Mouse (Mus musculus): Measurements from ENCODE around the gene Noct. TPM values are rescaled to one million over a fixed set of nuclear protein-coding genes. Genes with fewer than 3 reads are reported as not detected.
"Not testable (repeated sequence)": the region's sequence is repeated elsewhere in the genome, so short reads cannot be mapped to it uniquely, and the experiment has no call there.

The Noct gene
- polyA plus RNA-seq, 1 experiment from 2014 or later: 20.5 TPM

- Histone ChIP-seq H3K9ac (no peak overlapping the region), H3K27ac (no peak overlapping the region), H3K36me3 (no peaks in the 10 kb centered on the region), H3K27me3 (0 out of 2 replicates have a peak, but pooled peaks cover 6% of the 10 kb centered on the region), H3K4me3 (replicated peaks) (no peak overlapping the region), H3K9me3 (replicated peaks) (0 out of 2 replicates have a peak, but pooled peaks cover 4% of the 10 kb centered on the region), H3K4me2 (no peak overlapping the region), H3K4me1 (replicated peaks) (0 out of 2 replicates have a peak, but pooled peaks cover 3% of the 10 kb centered on the region)
- ATAC-seq (ENCODE audit: low read depth) (no peak), DNase-seq (no peak)
- WGBS (ENCODE audit: insufficient replicate concordance): 88% methylated on average over 14 of the region's 14 CpGs
Observed at GRCm38 (mm10) chr3:51204897-51205296, 19.4 kb upstream of the Noct start.

DNA sequence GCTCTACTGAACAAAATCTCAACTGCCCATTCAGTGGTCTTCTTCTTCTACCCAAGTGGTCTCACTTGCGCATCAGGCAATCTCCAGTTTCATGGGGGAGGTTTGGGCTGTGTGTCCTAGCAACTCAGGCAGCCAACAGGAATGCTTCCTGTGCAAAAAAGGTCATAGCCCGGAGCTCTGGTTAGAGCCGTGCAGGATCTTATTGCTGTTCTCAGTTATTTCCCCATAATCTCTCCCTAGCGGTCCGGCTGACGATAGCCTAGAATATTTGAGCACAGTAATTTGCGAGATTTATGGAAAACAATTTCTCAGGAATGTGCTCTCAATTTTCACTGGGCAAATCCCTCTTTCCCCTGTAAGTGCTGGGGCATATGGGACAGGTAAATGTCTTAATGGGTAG is 17.7 kb upstream of the Noct start:
- 74% methylated on average over 7 of the region's 7 CpGs for WGBS (ENCODE audit: insufficient replicate concordance)
- Histone ChIP-seq H3K27me3 (0 out of 2 replicates have a peak, but pooled peaks cover 3% of the 10 kb centered on the region), H3K4me2 (no peak overlapping the region)

DNA sequence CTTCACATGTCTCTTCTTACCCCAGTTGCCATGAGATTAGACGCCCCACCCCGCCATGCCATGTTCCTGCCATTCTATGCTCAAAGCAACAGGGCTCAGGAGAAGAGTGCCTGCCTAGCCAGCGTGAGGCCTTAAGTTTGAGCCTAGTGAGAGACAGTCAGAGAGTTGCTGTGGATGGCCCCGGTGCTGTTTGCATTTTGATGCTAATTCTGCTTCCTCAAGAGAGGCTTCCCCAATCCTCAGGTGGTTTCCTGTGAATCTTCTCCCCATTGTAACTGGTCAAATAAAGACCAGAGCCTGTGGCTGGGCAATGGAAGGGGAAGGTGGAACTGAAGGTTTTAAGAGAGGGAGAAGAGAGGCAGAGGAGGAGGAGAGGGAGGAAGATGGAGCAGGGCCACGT is 15.6 kb upstream of the Noct start:
- Histone ChIP-seq H3K9ac (no peak overlapping the region), H3K27me3 (no peaks in the 10 kb centered on the region), H3K9me3 (replicated peaks) (no peaks in the 10 kb centered on the region), H3K4me3 (replicated peaks) (no peak overlapping the region), H3K27ac (no peak overlapping the region), H3K4me2 (no peak overlapping the region), H3K4me1 (replicated peaks) (no peaks in the 10 kb centered on the region), H3K36me3 (no peaks in the 10 kb centered on the region)
- DNase-seq (no peak), ATAC-seq (ENCODE audit: low read depth) (no peak)
- 53% methylated on average over 5 of the region's 5 CpGs for WGBS (ENCODE audit: insufficient replicate concordance)

More for the DNA sequence above, 17.7 kb upstream of the Noct start:
- ATAC-seq (ENCODE audit: low read depth): no peak
- Histone ChIP-seq H3K27ac (no peak overlapping the region), H3K36me3 (no peaks in the 10 kb centered on the region), H3K9ac (no peak overlapping the region), H3K4me3 (replicated peaks) (no peak overlapping the region), H3K4me1 (replicated peaks) (no peaks in the 10 kb centered on the region), H3K9me3 (replicated peaks) (no peaks in the 10 kb centered on the region)
- DNase-seq: no peak

- H3K27ac ChIP-seq: no peak overlapping the region; the same call in 1 of the 2 replicates
- H3K9me3 ChIP-seq (replicated peaks): no peaks in the 10 kb centered on the region
- no peak overlapping the region for H3K9ac ChIP-seq
- no peak overlapping the region for H3K4me3 ChIP-seq (replicated peaks)
- no peaks in the 10 kb centered on the region for H3K36me3 ChIP-seq
- no peaks in the 10 kb centered on the region for H3K27me3 ChIP-seq
- DNase-seq (no peak), ATAC-seq (ENCODE audit: low read depth) (peak; percentile 34)
- WGBS (ENCODE audit: insufficient replicate concordance): 63% methylated on average over 7 of the region's 7 CpGs
- no peak overlapping the region for H3K4me2 ChIP-seq
- no peaks in the 10 kb centered on the region for H3K4me1 ChIP-seq (replicated peaks)
Observed at GRCm38 (mm10) chr3:51209503-51210314, 14.5 kb upstream of the Noct start.

- H3K27me3 ChIP-seq: no peaks in the 10 kb centered on the region
- no peak overlapping the region for H3K4me3 ChIP-seq (replicated peaks)
- 89% methylated on average over 3 of the region's 3 CpGs for WGBS (ENCODE audit: insufficient replicate concordance)
- ATAC-seq (ENCODE audit: low read depth) (no peak), DNase-seq (no peak)
- H3K9me3 ChIP-seq (replicated peaks): no peaks in the 10 kb centered on the region
- no peak overlapping the region for H3K4me2 ChIP-seq
- no peaks in the 10 kb centered on the region for H3K36me3 ChIP-seq
- H3K9ac ChIP-seq: no peak overlapping the region
- H3K27ac ChIP-seq: no peak overlapping the region
- no peaks in the 10 kb centered on the region for H3K4me1 ChIP-seq (replicated peaks)
Observed at GRCm38 (mm10) chr3:51210485-51210884, 13.8 kb upstream of the Noct start.

DNA sequence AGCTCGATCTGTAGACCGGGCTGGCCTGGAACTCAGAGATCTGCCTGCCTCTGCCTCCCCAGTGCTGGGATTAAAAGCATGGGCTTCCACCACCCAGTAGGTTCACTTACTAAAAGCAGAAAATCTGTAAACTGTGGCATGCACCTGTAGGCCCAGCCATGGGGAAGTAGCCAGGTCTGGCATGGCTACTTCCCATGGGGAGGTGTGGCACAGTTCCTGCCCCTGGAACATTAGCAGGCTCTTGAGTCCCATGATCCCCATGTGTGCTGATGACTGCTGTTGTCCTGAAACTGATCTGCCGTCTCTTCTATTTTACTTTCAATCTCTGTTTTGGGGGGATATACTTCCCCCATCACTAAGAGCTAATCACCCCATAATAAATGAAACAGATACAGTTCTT is 11.1 kb upstream of the Noct start:
- ATAC-seq (ENCODE audit: low read depth): no peak
- no peaks in the 10 kb centered on the region for H3K36me3 ChIP-seq
- no peak overlapping the region for H3K9ac ChIP-seq
- no peak overlapping the region for H3K4me3 ChIP-seq (replicated peaks)
- 80% methylated on average over 3 of the region's 3 CpGs for WGBS (ENCODE audit: insufficient replicate concordance)
- DNase-seq: no peak
- H3K27ac ChIP-seq: no peak overlapping the region
- no peak overlapping the region for H3K4me2 ChIP-seq
- no peaks in the 10 kb centered on the region for H3K27me3 ChIP-seq
- no peaks in the 10 kb centered on the region for H3K9me3 ChIP-seq (replicated peaks)
- no peaks in the 10 kb centered on the region for H3K4me1 ChIP-seq (replicated peaks)

DNA sequence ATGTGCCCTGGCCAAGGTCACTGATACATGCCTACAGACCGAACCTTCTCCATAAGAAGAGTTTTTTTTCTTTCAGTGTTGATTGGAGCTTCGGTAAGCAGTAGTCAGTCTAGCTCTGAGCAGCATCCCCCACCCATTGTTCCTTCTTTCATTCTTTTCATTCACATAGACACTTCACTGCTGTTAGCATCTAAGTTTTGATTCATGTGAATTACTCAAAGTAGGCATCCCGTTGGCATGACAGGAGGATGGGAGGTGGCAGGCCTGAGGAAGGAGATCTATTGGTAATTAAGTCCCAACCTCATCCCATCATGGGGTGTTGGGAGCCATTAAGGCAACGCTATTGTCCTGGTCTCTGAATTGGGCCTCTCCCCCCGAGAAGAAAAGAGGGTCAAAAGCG is 8.6 kb upstream of the Noct start:
- Histone ChIP-seq H3K9ac (no peak overlapping the region), H3K36me3 (no peaks in the 10 kb centered on the region), H3K9me3 (replicated peaks) (no peaks in the 10 kb centered on the region), H3K4me1 (replicated peaks) (no peaks in the 10 kb centered on the region), H3K4me2 (no peak overlapping the region), H3K4me3 (replicated peaks) (no peak overlapping the region), H3K27ac (no peak overlapping the region), H3K27me3 (no peaks in the 10 kb centered on the region)
- WGBS (ENCODE audit: insufficient replicate concordance): 55% methylated on average over 6 of the region's 6 CpGs
- ATAC-seq (ENCODE audit: low read depth) (no peak), DNase-seq (no peak)

- ATAC-seq (ENCODE audit: low read depth); H3K9ac ChIP-seq; H3K27me3 ChIP-seq; H3K4me2 ChIP-seq; H3K4me3 ChIP-seq (replicated peaks); H3K9me3 ChIP-seq (replicated peaks); H3K4me1 ChIP-seq (replicated peaks); H3K27ac ChIP-seq; H3K36me3 ChIP-seq; DNase-seq: not testable (repeated sequence)
- 67% methylated on average over 7 of the region's 10 CpGs for WGBS (ENCODE audit: insufficient replicate concordance)
Observed at GRCm38 (mm10) chr3:51216351-51216750, 7.9 kb upstream of the Noct start.

DNA sequence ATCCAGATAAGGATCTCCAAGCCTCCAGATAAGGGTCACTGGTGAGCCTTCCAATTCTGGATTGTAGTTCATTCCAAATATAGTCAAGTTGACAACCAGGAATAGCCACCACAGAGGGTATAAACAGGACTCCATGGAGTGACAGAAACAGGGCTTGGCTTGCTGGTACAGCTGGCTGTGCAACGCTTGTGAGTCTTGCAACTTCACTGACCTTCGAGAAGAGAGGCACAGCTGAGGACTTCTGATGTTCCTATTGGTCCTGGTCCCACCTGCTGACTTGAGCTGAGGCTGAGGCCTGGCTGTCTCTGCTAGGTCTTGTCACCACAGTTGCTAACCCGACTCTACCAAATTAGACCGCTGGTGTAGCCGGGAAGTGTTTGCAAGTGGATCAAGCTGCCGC is 5.9 kb upstream of the Noct start:
- H3K36me3 ChIP-seq; H3K4me2 ChIP-seq; H3K27me3 ChIP-seq; DNase-seq; H3K9me3 ChIP-seq (replicated peaks); ATAC-seq (ENCODE audit: low read depth); H3K4me3 ChIP-seq (replicated peaks); H3K4me1 ChIP-seq (replicated peaks); H3K9ac ChIP-seq; H3K27ac ChIP-seq: not testable (repeated sequence)
- 67% methylated on average over 6 of the region's 6 CpGs for WGBS (ENCODE audit: insufficient replicate concordance)

- Histone ChIP-seq H3K27ac (no peak overlapping the region), H3K9me3 (replicated peaks) (no peaks in the 10 kb centered on the region), H3K4me1 (replicated peaks) (peaks cover 15% of the 10 kb centered on the region), H3K9ac (no peak overlapping the region), H3K36me3 (no peaks in the 10 kb centered on the region), H3K4me2 (no peak overlapping the region), H3K4me3 (replicated peaks) (no peak overlapping the region), H3K27me3 (0 out of 2 replicates have a peak, but pooled peaks cover 4% of the 10 kb centered on the region)
- DNase-seq (no peak), ATAC-seq (ENCODE audit: low read depth) (no peak)
- WGBS (ENCODE audit: insufficient replicate concordance): 82% methylated on average over 5 of the region's 5 CpGs
Observed at GRCm38 (mm10) chr3:51219213-51219612, 5.0 kb upstream of the Noct start.

- no peak for DNase-seq
- ATAC-seq (ENCODE audit: low read depth): no peak
- 28% methylated on average over 4 of the region's 4 CpGs for WGBS (ENCODE audit: insufficient replicate concordance)
Observed at GRCm38 (mm10) chr3:51220846-51221245, 3.4 kb upstream of the Noct start.

DNA sequence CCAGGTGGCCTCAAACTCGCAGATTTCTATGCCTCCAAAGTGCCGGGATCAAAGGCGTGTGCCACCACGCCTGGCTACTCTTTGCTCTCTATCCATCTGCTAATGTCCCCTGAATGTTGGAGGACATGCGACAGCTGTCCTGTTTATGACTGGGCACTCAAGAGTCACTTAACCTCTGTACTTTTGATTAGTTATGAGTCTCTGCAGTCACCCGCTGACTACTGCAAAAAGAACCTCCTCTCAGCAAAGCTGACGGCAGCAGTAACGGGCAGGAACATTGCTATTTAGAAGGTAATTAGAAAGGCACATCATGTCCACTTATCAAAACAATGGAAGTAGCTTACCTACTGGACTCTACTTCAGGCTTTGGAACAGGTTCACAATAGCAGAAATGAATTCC is 2.4 kb upstream of the Noct start:
- Histone ChIP-seq H3K4me3 (replicated peaks) (no peak overlapping the region), H3K27ac (no peak overlapping the region), H3K27me3 (0 out of 2 replicates have a peak, but pooled peaks cover 4% of the 10 kb centered on the region), H3K9me3 (replicated peaks) (no peaks in the 10 kb centered on the region), H3K9ac (no peak overlapping the region), H3K4me1 (replicated peaks) (peaks cover 25% of the 10 kb centered on the region), H3K36me3 (0 out of 2 replicates have a peak, but pooled peaks cover 2% of the 10 kb centered on the region), H3K4me2 (no peak overlapping the region)
- DNase-seq (no peak), ATAC-seq (ENCODE audit: low read depth) (no peak)
- WGBS (ENCODE audit: insufficient replicate concordance): 79% methylated on average over 8 of the region's 8 CpGs

More at GRCm38 (mm10) chr3:51220846-51221245, 3.4 kb upstream of the Noct start:
- Histone ChIP-seq H3K9me3 (replicated peaks) (no peaks in the 10 kb centered on the region), H3K27me3 (0 out of 2 replicates have a peak, but pooled peaks cover 4% of the 10 kb centered on the region), H3K4me1 (replicated peaks) (peaks cover 15% of the 10 kb centered on the region), H3K4me2 (no peak overlapping the region), H3K4me3 (replicated peaks) (no peak overlapping the region), H3K9ac (no peak overlapping the region), H3K27ac (no peak overlapping the region), H3K36me3 (no peaks in the 10 kb centered on the region)
